Mouse (Mus musculus): ENCODE measurements around the gene Nfib.

DNA sequence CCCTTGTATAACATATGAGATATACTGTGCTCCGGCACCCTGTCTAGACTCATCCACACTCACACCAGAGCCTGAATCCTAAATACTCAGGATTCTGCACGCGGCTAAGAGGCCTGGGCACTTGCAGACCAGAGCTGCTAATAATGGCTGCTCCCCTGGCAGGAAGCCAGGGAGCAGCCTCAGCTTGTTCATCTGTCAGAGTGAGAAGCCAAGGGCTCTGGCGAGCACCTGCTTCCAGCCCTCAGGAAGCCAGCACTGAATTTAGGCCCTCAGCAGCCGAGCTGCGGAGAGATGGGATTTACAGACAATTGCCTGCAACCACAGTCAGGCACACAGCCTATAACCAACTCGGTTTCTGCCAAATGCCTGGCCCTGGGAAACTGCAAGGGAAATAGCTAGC, 15.3 kb downstream of the Nfib start:
- no peak for TF ChIP-seq EP300 (IDR thresholded peaks at IDR 0.05)
- no peak for TF ChIP-seq CTCF (IDR thresholded peaks at IDR 0.05)

Data from lung, postnatal 0 days (tissue).